Mouse (Mus musculus) midbrain, embryonic 16.5 days (tissue): Measurements from ENCODE around the gene Vmn2r86. TPM values are rescaled to one million over a fixed set of nuclear protein-coding genes. Genes with fewer than 3 reads are reported as not detected.
"Not testable (repeated sequence)": the region's sequence is repeated elsewhere in the genome, so short reads cannot be mapped to it uniquely, and the experiment has no call there.

ENCODE experiments used
- ATAC-seq: fragments of 200-750 bp; cut with Nextera tagmentation; 2 replicates; pipeline ENCODE4 v1.8.0; 2017; ENCODE audit warnings: moderate TSS enrichment
- H3K27ac ChIP-seq: fragments of 300-500 bp; sonication (generic); 2 replicates; pipeline ENCODE4 v1.5.1; 2014; ENCODE audit warnings: mild to moderate bottlenecking, low read length, mixed read lengths
- H3K27me3 ChIP-seq: fragments of 300-500 bp; sonication (generic); 2 replicates; pipeline ENCODE4 v1.6.1; 2014; ENCODE audit warnings: low read depth, low read length, mixed read lengths; ENCODE audit not compliant: control insufficient read depth, insufficient read depth
- H3K36me3 ChIP-seq: fragments of 300-500 bp; sonication (generic); 2 replicates; pipeline ENCODE4 v1.6.1; 2014; ENCODE audit warnings: mild to moderate bottlenecking, low read length, moderate library complexity, mixed read lengths; ENCODE audit not compliant: control insufficient read depth, insufficient read depth
- H3K4me1 ChIP-seq: fragments of 300-500 bp; sonication (generic); 2 replicates; pipeline ENCODE4 v1.6.1; 2014; ENCODE audit warnings: mild to moderate bottlenecking, low read length, mixed read lengths; ENCODE audit not compliant: control insufficient read depth, insufficient read depth
- H3K4me2 ChIP-seq: fragments of 300-500 bp; sonication (generic); 2 replicates; pipeline ENCODE4 v1.6.1; 2014; ENCODE audit warnings: mild to moderate bottlenecking, low read length, mixed read lengths
- H3K4me3 ChIP-seq: fragments of 300-500 bp; sonication (generic); 2 replicates; pipeline ENCODE4 v1.5.1; 2014; ENCODE audit warnings: low read depth, mild to moderate bottlenecking, low read length, moderate library complexity, mixed read lengths
- H3K9ac ChIP-seq: fragments of 300-500 bp; sonication (generic); 2 replicates; pipeline ENCODE4 v1.6.1; 2014; ENCODE audit warnings: low read depth, low read length, mixed read lengths
- H3K9me3 ChIP-seq: fragments of 300-500 bp; sonication (generic); replicated peaks from 2 replicates; pipeline ENCODE4 v1.6.1; 2014; ENCODE audit warnings: mild to moderate bottlenecking, low read length, mixed read lengths; ENCODE audit not compliant: control insufficient read depth, poor library complexity, severe bottlenecking
- WGBS: fragments of 180-500 bp; shearing (Covaris S2); extraction: QIAGEN DNeasy Blood & Tissue Kit; methylation state at CpG from one replicate; pipeline ENCODE4 v1.1.7; 2014; 5-methylcytosine and 5-hydroxymethylcytosine counted together
- polyA plus RNA-seq: library from polyadenylated mRNA; unstranded; fragments of >200 nt; fragmentation: Nextera tagmentation; extraction: Ambion mirVana; gene quantifications from 2 replicates; pipeline ENCODE4 v1.2.1, GENCODE M21; 2015

Gene Vmn2r86
- polyA plus RNA-seq, 1 experiment from 2014 or later: 0.05 TPM

DNA sequence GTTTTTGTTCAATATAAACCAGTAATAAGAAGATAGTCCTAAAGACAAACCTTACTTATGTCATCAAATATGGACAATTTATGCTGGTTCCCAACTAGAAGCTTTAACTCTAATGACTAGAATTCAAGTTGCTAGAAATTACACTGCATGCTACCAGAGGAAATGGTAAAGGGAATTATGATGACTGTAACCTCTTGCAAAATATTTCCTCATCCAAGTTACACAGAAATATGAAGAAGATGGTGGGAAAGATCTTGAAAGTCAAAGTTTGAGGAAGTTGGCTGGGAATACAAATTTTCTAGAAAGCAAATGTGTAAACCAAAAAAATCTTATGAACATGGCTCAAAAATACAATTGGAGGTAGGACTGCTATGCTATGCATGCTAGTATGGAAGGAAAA, 39.5 kb downstream of the Vmn2r86 start:
- ATAC-seq, H3K4me1 ChIP-seq, H3K9ac ChIP-seq, H3K4me2 ChIP-seq, H3K27ac ChIP-seq, H3K27me3 ChIP-seq, H3K9me3 ChIP-seq, H3K36me3 ChIP-seq, H3K4me3 ChIP-seq: not testable (repeated sequence)

DNA sequence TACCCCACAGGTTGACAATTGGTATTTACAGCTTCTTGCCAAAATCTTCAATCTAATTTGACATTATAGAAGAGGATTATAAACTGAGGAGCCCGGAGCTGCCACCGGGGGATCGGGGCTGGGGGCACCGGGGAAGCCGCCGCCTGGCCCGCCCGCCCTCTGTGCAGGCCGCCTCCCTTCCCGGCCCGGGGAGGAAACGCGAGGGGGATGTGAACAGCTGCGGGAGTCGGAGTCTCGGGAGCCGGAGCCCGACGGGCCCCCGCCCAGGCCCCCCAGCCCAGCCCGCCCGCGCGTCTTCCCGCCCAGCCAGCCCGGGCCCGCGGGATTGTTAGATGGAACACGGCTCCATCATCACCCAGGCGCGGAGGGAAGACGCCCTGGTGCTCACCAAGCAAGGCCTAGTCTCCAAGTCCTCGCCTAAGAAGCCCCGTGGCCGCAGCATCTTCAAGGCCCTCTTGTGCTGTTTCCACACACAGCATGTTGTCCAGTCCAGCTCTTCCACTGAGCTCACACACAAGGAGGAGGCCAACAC, 43.6 kb downstream of the Vmn2r86 start:
- not testable (repeated sequence) for ATAC-seq, H3K4me1 ChIP-seq, H3K9ac ChIP-seq, H3K27ac ChIP-seq, H3K4me2 ChIP-seq, H3K27me3 ChIP-seq, H3K36me3 ChIP-seq, H3K4me3 ChIP-seq, H3K9me3 ChIP-seq
- WGBS: 78% methylated on average over 20 of the region's 35 CpGs

DNA sequence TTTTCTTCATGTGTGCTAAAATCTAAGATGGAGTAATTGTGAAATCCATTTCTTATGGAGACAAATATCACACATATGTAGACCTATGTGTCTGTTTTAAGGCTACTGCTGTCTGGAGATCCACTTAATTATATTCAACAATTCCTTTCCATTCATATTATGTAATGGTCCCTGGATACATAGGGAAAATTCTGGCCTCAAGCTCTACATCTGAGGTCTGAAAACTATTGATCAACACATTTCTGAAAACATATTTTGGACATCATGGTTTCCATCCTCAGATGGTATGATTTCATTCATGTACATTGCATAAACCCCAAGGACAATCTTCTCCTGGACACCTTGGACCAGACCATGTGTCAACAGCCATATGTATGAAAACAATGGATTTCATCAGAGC, 61.6 kb downstream of the Vmn2r86 start, which contains the start of gene Vmn2r84:
Gene Vmn2r84 (minus strand): TSS at position 101 of the 400 bp plus-strand sequence.
- Histone ChIP-seq H3K9ac (no peak within 1 kb of the TSS), H3K4me2 (no peak within 1 kb of the TSS), H3K4me3 (no peak within 1 kb of the TSS), H3K27me3 (no peaks in the 10 kb centered on the region), H3K4me1 (no peaks in the 10 kb centered on the region), H3K27ac (no peak within 1 kb of the TSS), H3K9me3 (no peaks in the 10 kb centered on the region), H3K36me3 (no peaks in the 10 kb centered on the region)
- no peak for ATAC-seq

Other genes starting within 250 kb of the Vmn2r86 start
- gene Olfr827, start 241.6 kb downstream of the Vmn2r86 start, polyA plus RNA-seq: not detected in 2 replicates
- gene Neurod4, start 175.8 kb downstream of the Vmn2r86 start, polyA plus RNA-seq: 1.9 and 2.8 TPM in 2 replicates
- not detected in 2 replicates for gene Tespa1, start 133.2 kb downstream of the Vmn2r86 start, polyA plus RNA-seq
- gene Vmn2r84, start 61.7 kb downstream of the Vmn2r86 start, polyA plus RNA-seq: 0.03 and 0.05 TPM in 2 replicates
- not detected in 2 replicates for gene Vmn2r85, start 26.3 kb downstream of the Vmn2r86 start, polyA plus RNA-seq
- gene Vmn2r87, start 41.3 kb upstream of the Vmn2r86 start, polyA plus RNA-seq: 0.09 and 0.13 TPM in 2 replicates